Mouse (Mus musculus): ENCODE results near the gene Rph3a. TPM values are rescaled to one million over a fixed set of nuclear protein-coding genes. Genes with fewer than 3 reads are reported as not detected.

The Rph3a gene
- 6.7 and 8.8 TPM in 2 replicates for polyA plus RNA-seq (2016; fragmentation: Nextera tagmentation; extraction: Ambion mirVana)

DNA sequence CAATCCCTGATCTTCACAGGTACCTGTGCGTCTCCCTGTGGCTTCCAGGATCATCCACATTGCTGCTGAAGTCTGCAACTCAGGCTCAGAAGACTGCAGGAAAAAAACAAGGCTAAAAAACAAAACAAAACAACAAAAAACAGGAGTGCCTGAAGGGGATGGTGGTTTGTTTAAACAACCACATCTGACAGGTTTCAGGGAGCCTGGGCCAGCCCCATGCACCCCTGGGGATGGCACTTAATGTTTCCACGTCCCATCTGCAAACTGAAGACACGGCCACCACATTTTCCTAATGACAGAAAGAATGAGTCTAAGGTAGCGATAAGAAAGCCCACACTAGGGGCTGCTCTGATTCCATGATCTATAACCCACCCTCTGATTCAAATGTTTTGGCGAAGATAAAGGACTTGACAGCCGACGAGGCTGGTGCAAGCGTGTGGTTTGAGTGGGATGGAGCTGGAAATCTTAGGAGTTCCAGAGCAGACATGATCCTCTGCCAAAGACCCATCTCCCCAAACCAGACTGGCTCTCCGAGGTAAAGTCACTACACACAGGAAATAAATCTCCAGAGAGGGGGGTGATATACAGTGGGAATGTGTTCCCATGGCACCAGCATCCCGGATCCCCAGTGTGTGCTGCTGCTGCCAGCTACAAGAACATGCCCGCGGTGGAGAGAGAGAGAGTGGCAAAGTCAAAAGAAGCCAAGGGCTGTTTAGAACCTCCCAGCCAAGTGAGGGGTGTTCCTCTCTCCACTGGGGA lies at the start of gene Rph3a:
TSS of gene Rph3a (minus strand) at position 282 of the 759 bp plus-strand sequence.
- no peaks in the 10 kb centered on the region for H3K9me3 ChIP-seq (replicated peaks)
- H3K27me3 ChIP-seq, result peaks cover 14% of the 10 kb centered on the region; the same call in 1 of the 2 replicates
- peak within 1 kb of the TSS; percentile 46; the same call in 1 of the 2 replicates for H3K9ac ChIP-seq
- ATAC-seq (ENCODE audit: low FRiP score), result no peak
- peak within 1 kb of the TSS; percentile 52; the same call in 1 of the 2 replicates for H3K27ac ChIP-seq
- H3K4me2 ChIP-seq (replicated peaks), result peak within 1 kb of the TSS; percentile 60
- 66% methylated on average over 12 of the region's 12 CpGs for WGBS
- no peaks in the 10 kb centered on the region for H3K36me3 ChIP-seq
- peak within 1 kb of the TSS; percentile 34 for H3K4me3 ChIP-seq
- H3K4me1 ChIP-seq, result peaks cover 23% of the 10 kb centered on the region

DNA sequence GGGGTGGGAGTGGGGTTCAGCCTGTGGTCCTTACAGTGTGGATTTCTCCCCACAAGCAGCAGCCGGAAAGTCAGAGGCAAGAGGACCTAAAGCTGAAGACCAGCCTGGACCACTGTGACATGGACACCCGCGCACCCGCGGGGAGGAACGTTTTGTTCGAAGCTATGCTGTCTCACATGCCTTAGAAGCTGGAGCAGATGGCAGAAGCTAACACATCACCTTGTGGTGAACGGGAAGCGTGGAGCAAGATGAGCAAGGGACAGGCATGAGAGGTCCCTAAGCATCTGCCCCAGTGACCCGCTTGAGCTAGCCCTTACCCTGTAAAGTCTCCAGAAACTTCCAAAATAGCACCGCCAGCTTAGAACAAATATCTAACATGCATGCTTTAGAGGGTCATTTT lies 48.4 kb upstream of the Rph3a start:
- 92% methylated on average over 11 of the region's 11 CpGs for WGBS
- no peak overlapping the region for H3K4me2 ChIP-seq (replicated peaks)
- no peak for ATAC-seq (ENCODE audit: low FRiP score)
- H3K9ac ChIP-seq, result no peak overlapping the region
- no peaks in the 10 kb centered on the region for H3K9me3 ChIP-seq (replicated peaks)
- H3K27me3 ChIP-seq, result no peaks in the 10 kb centered on the region
- no peak overlapping the region for H3K27ac ChIP-seq
- peaks cover 6% of the 10 kb centered on the region; the same call in 1 of the 2 replicates for H3K4me1 ChIP-seq
- H3K4me3 ChIP-seq, result no peak overlapping the region
- no peaks in the 10 kb centered on the region for H3K36me3 ChIP-seq

DNA sequence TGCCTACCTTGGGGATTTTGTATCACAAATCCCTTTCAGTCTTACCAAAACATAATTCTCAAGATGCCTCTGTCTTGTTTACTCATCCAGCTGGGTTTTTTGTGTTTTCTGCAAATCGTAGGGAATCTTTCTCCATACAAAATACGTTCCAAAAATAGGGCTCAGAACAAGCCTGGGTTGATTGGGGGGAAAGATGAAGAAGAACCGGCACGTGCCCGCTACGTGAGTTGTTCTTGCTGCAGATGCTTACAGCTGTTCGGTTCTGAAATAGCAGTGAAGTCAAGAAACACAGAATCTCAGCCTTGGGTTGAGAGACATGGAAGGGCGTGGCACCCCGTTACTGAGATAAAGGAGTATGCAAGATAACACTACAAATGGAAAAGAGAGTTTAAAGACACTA lies 44.0 kb upstream of the Rph3a start:
- Histone ChIP-seq H3K36me3 (no peaks in the 10 kb centered on the region), H3K9me3 (replicated peaks) (no peaks in the 10 kb centered on the region), H3K4me3 (no peak overlapping the region), H3K27ac (no peak overlapping the region), H3K4me2 (replicated peaks) (no peak overlapping the region), H3K27me3 (no peaks in the 10 kb centered on the region), H3K9ac (no peak overlapping the region), H3K4me1 (no peaks in the 10 kb centered on the region)
- 84% methylated on average over 9 of the region's 9 CpGs for WGBS
- ATAC-seq (ENCODE audit: low FRiP score), result no peak

DNA sequence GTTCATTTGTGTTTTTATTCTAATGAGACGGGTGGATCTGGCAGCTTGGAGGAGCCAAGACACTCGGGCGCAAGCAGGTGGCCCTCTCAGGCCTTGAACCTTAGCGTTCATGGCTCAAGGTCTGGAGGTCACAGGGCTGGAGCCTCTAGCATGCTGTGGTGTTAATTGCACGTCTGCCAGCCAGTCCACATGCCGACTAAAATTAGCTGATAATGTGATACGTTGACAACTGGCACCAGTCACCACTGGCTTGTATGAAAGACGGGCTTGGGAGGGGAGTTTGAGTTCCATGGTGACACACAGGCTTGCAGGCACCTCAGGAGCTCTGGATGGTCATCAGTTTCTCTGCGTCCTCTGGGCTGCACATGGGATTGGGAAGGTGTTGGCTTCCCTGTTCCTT lies 31.9 kb upstream of the Rph3a start:
- H3K9ac ChIP-seq, result no peak overlapping the region
- no peak overlapping the region for H3K4me2 ChIP-seq (replicated peaks)
- H3K27me3 ChIP-seq, result no peaks in the 10 kb centered on the region
- H3K4me3 ChIP-seq, result no peak overlapping the region
- no peak for ATAC-seq (ENCODE audit: low FRiP score)
- peaks cover 5% of the 10 kb centered on the region; the same call in 1 of the 2 replicates for H3K4me1 ChIP-seq
- 72% methylated on average over 9 of the region's 9 CpGs for WGBS
- no peaks in the 10 kb centered on the region for H3K9me3 ChIP-seq (replicated peaks)
- H3K27ac ChIP-seq, result no peak overlapping the region
- no peaks in the 10 kb centered on the region for H3K36me3 ChIP-seq

DNA sequence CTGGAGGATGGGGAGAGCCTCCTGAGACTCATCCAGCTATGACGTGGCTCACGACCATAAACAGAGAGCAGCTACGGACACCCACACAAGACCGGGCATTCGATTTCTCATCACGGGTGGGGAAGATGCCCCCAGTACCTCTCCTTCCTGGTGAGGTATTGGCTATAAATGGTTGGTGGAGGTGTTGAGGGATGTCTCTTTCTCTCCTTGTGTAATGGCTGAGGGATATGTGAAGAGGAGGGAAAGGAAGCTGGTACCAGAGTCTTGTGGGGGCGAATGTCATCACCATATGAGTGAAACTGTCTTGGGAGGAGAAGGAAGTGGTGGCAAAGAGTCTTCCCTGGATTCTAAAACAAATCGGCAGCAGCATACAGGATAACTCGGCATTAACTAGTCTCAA lies 29.6 kb upstream of the Rph3a start:
- 79% methylated on average over 9 of the region's 9 CpGs for WGBS
- no peaks in the 10 kb centered on the region for H3K4me1 ChIP-seq
- H3K9me3 ChIP-seq (replicated peaks), result no peaks in the 10 kb centered on the region
- H3K9ac ChIP-seq, result no peak overlapping the region
- no peak overlapping the region for H3K4me3 ChIP-seq
- H3K27ac ChIP-seq, result no peak overlapping the region
- H3K4me2 ChIP-seq (replicated peaks), result no peak overlapping the region
- no peaks in the 10 kb centered on the region for H3K36me3 ChIP-seq
- H3K27me3 ChIP-seq, result no peaks in the 10 kb centered on the region
- ATAC-seq (ENCODE audit: low FRiP score), result no peak

DNA sequence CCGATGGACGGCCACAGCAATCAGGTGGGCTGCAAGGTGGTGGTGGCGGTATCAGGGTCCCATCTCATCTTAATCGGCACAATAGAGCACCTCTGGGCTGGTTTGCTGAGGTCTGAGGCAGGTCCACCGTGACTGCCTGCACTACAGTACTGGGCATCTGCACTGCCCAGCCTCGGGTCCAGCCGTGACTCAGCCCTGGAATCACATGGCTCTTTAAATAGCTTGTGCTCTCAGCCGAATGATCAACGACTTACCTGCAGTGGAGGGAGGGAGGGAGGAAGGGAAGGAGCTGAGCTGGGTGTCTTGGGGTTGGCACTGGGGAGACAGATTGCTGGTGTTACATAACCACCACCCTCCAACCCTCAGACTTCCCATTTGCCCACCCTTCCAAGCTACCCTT lies 20.3 kb upstream of the Rph3a start:
- Histone ChIP-seq H3K4me3 (no peak overlapping the region), H3K9me3 (replicated peaks) (0 out of 2 replicates have a peak, but pooled peaks cover 4% of the 10 kb centered on the region), H3K27ac (no peak overlapping the region), H3K9ac (no peak overlapping the region), H3K4me2 (replicated peaks) (no peak overlapping the region), H3K36me3 (no peaks in the 10 kb centered on the region), H3K27me3 (no peaks in the 10 kb centered on the region), H3K4me1 (peaks cover 4% of the 10 kb centered on the region)
- ATAC-seq (ENCODE audit: low FRiP score), result no peak
- 75% methylated on average over 9 of the region's 9 CpGs for WGBS

DNA sequence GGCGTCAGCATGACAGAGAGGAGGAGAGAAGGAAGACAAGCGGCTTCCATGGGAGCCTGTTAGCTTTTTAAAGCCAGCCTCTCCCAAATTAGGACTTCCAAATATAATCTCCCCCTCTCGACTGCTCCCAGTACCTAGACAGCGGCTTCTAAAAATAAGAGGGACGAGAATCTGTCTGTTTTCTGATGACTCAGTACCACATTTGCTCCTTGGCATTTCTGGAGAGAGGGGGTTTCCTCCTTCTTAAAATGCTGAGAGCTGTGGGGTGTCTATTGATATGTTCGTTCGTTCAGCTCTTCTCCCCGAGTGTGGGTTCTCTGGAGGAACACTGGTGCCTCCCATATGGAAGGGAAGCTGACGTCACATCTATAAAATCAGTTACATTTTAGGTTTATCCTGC lies 9.6 kb upstream of the Rph3a start:
- Histone ChIP-seq H3K36me3 (no peaks in the 10 kb centered on the region), H3K4me3 (no peak overlapping the region), H3K27me3 (no peaks in the 10 kb centered on the region), H3K27ac (no peak overlapping the region), H3K4me1 (peaks cover 17% of the 10 kb centered on the region; the same call in 1 of the 2 replicates), H3K4me2 (replicated peaks) (no peak overlapping the region), H3K9ac (no peak overlapping the region), H3K9me3 (replicated peaks) (no peaks in the 10 kb centered on the region)
- 82% methylated on average over 9 of the region's 9 CpGs for WGBS
- ATAC-seq (ENCODE audit: low FRiP score), result no peak

DNA sequence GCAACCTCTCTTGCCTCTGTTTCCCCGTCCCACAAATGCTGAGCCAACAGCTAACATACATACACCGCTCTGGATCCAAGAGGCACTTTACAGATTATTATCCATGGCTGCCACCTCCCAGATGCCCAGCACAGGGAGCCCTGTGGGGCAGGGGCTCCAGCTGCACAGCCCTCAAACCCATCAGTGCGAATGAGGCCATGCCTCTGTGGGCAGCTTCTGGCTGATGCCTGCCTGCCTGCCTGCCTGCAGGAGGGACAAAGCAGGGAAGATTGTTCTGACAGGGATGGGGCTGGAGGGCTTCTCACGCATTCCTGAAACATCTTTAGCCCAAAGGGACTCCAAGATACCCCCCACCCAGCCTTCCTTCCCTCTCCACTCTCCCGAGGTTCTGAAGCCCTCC lies 7.8 kb upstream of the Rph3a start:
- peaks cover 17% of the 10 kb centered on the region; the same call in 1 of the 2 replicates for H3K4me1 ChIP-seq
- ATAC-seq (ENCODE audit: low FRiP score), result 0 out of 2 replicates have a peak, but pooled peaks have one; percentile 24
- H3K4me2 ChIP-seq (replicated peaks), result no peak overlapping the region
- WGBS, result 70% methylated on average over 5 of the region's 5 CpGs
- H3K36me3 ChIP-seq, result no peaks in the 10 kb centered on the region
- H3K4me3 ChIP-seq, result no peak overlapping the region
- no peaks in the 10 kb centered on the region for H3K9me3 ChIP-seq (replicated peaks)
- H3K27ac ChIP-seq, result no peak overlapping the region
- H3K9ac ChIP-seq, result no peak overlapping the region
- H3K27me3 ChIP-seq, result no peaks in the 10 kb centered on the region

DNA sequence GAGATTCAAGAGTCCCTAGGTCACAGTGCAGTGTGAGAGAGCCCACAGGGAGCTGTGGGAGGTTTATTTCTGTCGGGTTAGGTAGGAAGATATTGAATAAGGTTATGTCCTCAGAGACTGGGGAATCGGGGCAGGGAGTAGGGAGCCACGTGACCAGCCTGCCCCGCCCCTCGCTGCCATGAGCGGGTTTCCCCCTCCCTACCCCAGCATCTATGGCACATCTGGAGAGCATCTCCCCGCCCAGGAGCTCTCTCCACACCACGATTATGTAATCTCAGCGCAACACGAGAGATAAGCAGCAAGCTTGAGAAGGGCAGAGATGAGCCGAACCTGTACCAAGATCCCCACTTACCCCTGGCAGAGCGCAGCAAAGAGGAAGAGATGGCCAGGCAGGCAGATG lies 6.5 kb upstream of the Rph3a start:
- Histone ChIP-seq H3K27me3 (no peaks in the 10 kb centered on the region), H3K4me1 (peaks cover 19% of the 10 kb centered on the region), H3K9ac (no peak overlapping the region), H3K4me2 (replicated peaks) (no peak overlapping the region), H3K36me3 (no peaks in the 10 kb centered on the region), H3K27ac (peak overlapping the region; percentile 68), H3K4me3 (no peak overlapping the region), H3K9me3 (replicated peaks) (no peaks in the 10 kb centered on the region)
- no peak for ATAC-seq (ENCODE audit: low FRiP score)
- 31% methylated on average over 12 of the region's 12 CpGs for WGBS

DNA sequence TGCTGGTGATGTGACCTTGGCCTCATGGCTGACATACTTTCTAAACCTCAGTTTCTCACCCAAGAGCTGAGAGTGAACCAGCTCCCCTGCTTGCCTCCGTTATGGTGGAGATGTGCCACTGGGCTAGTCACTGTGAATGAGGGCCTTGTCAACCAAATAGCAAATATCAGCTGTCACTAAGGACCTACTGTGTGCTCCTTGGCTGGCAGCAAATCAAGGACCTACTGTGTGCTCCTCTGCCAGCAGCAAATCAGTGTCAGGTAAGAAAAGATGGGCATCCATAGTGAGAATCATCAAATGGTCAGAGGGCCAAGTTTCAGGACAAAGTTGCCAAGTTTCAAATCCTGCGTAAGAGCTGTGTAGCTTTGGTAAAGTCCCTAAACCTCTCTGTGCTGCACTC lies 4.6 kb upstream of the Rph3a start:
- no peak for ATAC-seq (ENCODE audit: low FRiP score)
- 83% methylated on average over 2 of the region's 2 CpGs for WGBS
- Histone ChIP-seq H3K27me3 (no peaks in the 10 kb centered on the region), H3K4me2 (replicated peaks) (no peak overlapping the region), H3K27ac (no peak overlapping the region), H3K4me1 (peaks cover 24% of the 10 kb centered on the region), H3K9ac (no peak overlapping the region), H3K9me3 (replicated peaks) (no peaks in the 10 kb centered on the region), H3K36me3 (no peaks in the 10 kb centered on the region), H3K4me3 (no peak overlapping the region)

DNA sequence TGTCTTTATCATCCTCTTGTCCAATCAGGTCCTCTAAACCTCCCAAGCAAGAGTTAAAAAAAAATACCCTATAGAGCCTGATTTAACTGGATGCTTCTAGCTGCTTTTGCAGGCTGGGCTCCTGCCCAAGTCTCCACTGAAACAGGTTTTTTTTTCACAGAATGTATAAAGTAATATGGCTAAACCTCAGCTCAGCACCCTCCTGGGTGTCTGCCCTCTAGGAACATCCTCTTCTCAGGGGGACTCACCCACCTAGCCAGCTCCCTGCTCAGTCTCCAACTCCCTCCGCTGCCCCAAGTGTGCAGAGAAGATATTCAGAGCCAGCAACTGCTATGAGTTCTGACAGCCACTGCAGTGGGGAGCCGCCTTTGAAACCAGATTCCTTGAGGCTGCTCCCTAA lies 2.1 kb upstream of the Rph3a start:
- no peak for ATAC-seq (ENCODE audit: low FRiP score)
- no peak overlapping the region for H3K27ac ChIP-seq

DNA sequence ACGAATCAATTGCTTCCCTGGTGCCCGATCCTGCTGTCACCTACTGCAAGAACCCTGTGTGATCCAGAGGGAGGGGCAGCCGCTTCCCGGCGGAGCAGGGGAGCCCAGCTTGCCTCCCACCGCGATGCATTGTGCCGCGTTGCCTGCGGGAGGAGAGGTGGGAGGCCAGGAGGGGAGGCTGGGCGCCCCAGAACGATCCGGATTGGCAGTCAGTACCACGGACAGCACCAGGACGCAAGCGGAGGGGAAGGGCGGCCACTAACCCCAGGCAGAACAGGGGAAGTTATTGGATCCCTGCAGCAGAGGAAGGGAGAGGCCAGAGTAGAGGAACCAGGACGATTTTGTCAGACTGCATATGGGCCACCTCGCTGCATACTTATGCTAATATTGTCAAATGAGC lies 486 bp downstream of the Rph3a start:
- Histone ChIP-seq H3K4me2 (replicated peaks) (peak overlapping the region; percentile 60), H3K4me3 (peak overlapping the region; percentile 34), H3K27ac (peak overlapping the region; percentile 52; the same call in 1 of the 2 replicates), H3K9me3 (replicated peaks) (no peaks in the 10 kb centered on the region), H3K36me3 (no peaks in the 10 kb centered on the region), H3K4me1 (peaks cover 23% of the 10 kb centered on the region), H3K9ac (peak overlapping the region; percentile 46; the same call in 1 of the 2 replicates), H3K27me3 (peaks cover 14% of the 10 kb centered on the region; the same call in 1 of the 2 replicates)
- ATAC-seq (ENCODE audit: low FRiP score), result 0 out of 2 replicates have a peak, but pooled peaks have one; percentile 6
- WGBS, result under 1% methylated on average over 19 of the region's 19 CpGs

More for the DNA sequence above, 2.1 kb upstream of the Rph3a start:
- H3K4me2 ChIP-seq (replicated peaks), result no peak overlapping the region
- no peak overlapping the region for H3K4me3 ChIP-seq
- no peak overlapping the region for H3K9ac ChIP-seq
- H3K9me3 ChIP-seq (replicated peaks), result no peaks in the 10 kb centered on the region
- 28% methylated on average over 2 of the region's 2 CpGs for whole genome bisulfite sequencing
- peaks cover 14% of the 10 kb centered on the region; the same call in 1 of the 2 replicates for H3K27me3 ChIP-seq
- no peaks in the 10 kb centered on the region for H3K36me3 ChIP-seq
- peaks cover 35% of the 10 kb centered on the region for H3K4me1 ChIP-seq

All from hindbrain, embryonic 12.5 days (tissue).